Mouse (Mus musculus): ENCODE results near the gene Tango6. TPM values are rescaled to one million over a fixed set of nuclear protein-coding genes. Genes with fewer than 3 reads are reported as not detected.

Tango6 gene
- total RNA-seq, 1 experiment = 13.6 TPM

- in situ Hi-C loops (cut with MboI; ENCODE audit: low sequenced_read_pairs in 2 of 2, unreplicated experiment in 2 of 2) = no loop called here
- TF ChIP-seq CHD2 (IDR thresholded peaks at IDR 0.05; ENCODE audit: low read depth, low read length) = no peak
- TF ChIP-seq HCFC1 (IDR thresholded peaks at IDR 0.05; ENCODE audit: borderline replicate concordance, insufficient read depth, low read length) = no peak
- no peak for TF ChIP-seq ZNF384 (IDR thresholded peaks at IDR 0.05; ENCODE audit: low read depth, low read length)
- no peak for TF ChIP-seq MAFK (IDR thresholded peaks at IDR 0.05; ENCODE audit: insufficient read depth, low read depth, low read length)
- no peak for TF ChIP-seq ZC3H11A (IDR thresholded peaks at IDR 0.05; ENCODE audit: borderline replicate concordance, low read depth, low read length)
- no peak for DNase-seq (ENCODE audit: low read depth, low spot score)
Measured at GRCm38 (mm10) chr8:106769147-106769805, 86.4 kb downstream of the Tango6 start.

GRCm38 (mm10) chr8:106770596-106771179 is 87.8 kb downstream of the Tango6 start:
- Histone ChIP-seq H3K27ac (ENCODE audit: insufficient read depth, low read depth, low read length, poor library complexity, severe bottlenecking) (no peak overlapping the region), H3K36me3 (ENCODE audit: control insufficient read depth, insufficient read depth, low read length, poor library complexity, severe bottlenecking) (peaks cover 2% of the 10 kb centered on the region; the same call in 1 of the 2 replicates), H3K9me3 (ENCODE audit: control insufficient read depth, insufficient read depth, low read depth, low read length) (no peaks in the 10 kb centered on the region), H3K9ac (ENCODE audit: insufficient read depth, low read depth, low read length, poor library complexity, severe bottlenecking) (no peak overlapping the region), H3K4me3 (ENCODE audit: insufficient read depth in 1 of 2, low read depth in 1 of 2, low read length in 2 of 2, poor library complexity in 1 of 2, severe bottlenecking in 1 of 2) (no peak overlapping the region), H3K4me1 (ENCODE audit: control insufficient read depth in 2 of 2, insufficient read depth in 2 of 2, low read length in 2 of 2, poor library complexity in 1 of 2) (peaks cover 4 to 5% of the 10 kb centered on the region in 2 experiments; a peak in 3 of 4 replicates)
- TF ChIP-seq HCFC1 (IDR thresholded peaks at IDR 0.05; ENCODE audit: borderline replicate concordance, insufficient read depth, low read length) (no peak), ZNF384 (IDR thresholded peaks at IDR 0.05; ENCODE audit: low read depth, low read length) (no peak), ZC3H11A (IDR thresholded peaks at IDR 0.05; ENCODE audit: borderline replicate concordance, low read depth, low read length) (no peak), CHD2 (IDR thresholded peaks at IDR 0.05; ENCODE audit: low read depth, low read length) (no peak), MAFK (IDR thresholded peaks at IDR 0.05; ENCODE audit: insufficient read depth, low read depth, low read length) (no peak)
- no peak for DNase-seq (ENCODE audit: low read depth, low spot score)
- in situ Hi-C loops (cut with MboI; ENCODE audit: low sequenced_read_pairs in 2 of 2, unreplicated experiment in 2 of 2) = no loop called here

More at GRCm38 (mm10) chr8:106769147-106769805, 86.4 kb downstream of the Tango6 start:
- Histone ChIP-seq H3K4me1 (ENCODE audit: control insufficient read depth in 2 of 2, insufficient read depth in 2 of 2, low read length in 2 of 2, poor library complexity in 1 of 2) (peaks cover 2 to 5% of the 10 kb centered on the region in 2 experiments; a peak in 3 of 4 replicates), H3K27ac (ENCODE audit: insufficient read depth, low read depth, low read length, poor library complexity, severe bottlenecking) (no peak overlapping the region), H3K36me3 (ENCODE audit: control insufficient read depth, insufficient read depth, low read length, poor library complexity, severe bottlenecking) (peaks cover 2% of the 10 kb centered on the region; the same call in 1 of the 2 replicates), H3K4me3 (ENCODE audit: insufficient read depth in 1 of 2, low read depth in 1 of 2, low read length in 2 of 2, poor library complexity in 1 of 2, severe bottlenecking in 1 of 2) (no peak overlapping the region), H3K9ac (ENCODE audit: insufficient read depth, low read depth, low read length, poor library complexity, severe bottlenecking) (no peak overlapping the region), H3K9me3 (ENCODE audit: control insufficient read depth, insufficient read depth, low read depth, low read length) (no peaks in the 10 kb centered on the region)

DNA sequence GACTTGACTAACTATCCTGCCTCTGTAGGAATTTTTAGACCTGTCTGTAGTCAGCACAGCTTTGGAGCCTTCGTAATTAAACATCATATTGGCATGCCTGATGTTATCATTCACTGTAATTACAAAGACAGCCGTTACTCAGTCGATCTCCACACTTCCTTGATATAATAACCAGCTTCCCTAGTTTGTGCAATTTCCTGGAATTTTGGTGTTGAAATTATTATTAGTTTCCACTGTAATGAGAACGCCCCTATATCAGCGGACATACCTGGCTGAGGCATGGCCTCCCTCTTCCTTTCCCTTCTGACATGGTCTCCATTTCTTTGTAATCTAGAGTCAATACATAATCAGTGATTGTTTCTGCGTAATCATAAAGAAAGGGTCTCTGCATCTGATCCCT is 89.2 kb downstream of the Tango6 start:
- peaks cover 2% of the 10 kb centered on the region; the same call in 1 of the 2 replicates for H3K36me3 ChIP-seq (ENCODE audit: control insufficient read depth, insufficient read depth, low read length, poor library complexity, severe bottlenecking)
- in situ Hi-C loops (cut with MboI; ENCODE audit: low sequenced_read_pairs in 2 of 2, unreplicated experiment in 2 of 2) = no loop called here
- no peak for TF ChIP-seq ZNF384 (IDR thresholded peaks at IDR 0.05; ENCODE audit: low read depth, low read length)
- no peak for TF ChIP-seq ZC3H11A (IDR thresholded peaks at IDR 0.05; ENCODE audit: borderline replicate concordance, low read depth, low read length)
- no peak for TF ChIP-seq HCFC1 (IDR thresholded peaks at IDR 0.05; ENCODE audit: borderline replicate concordance, insufficient read depth, low read length)
- TF ChIP-seq MAFK (IDR thresholded peaks at IDR 0.05; ENCODE audit: insufficient read depth, low read depth, low read length) = no peak
- no peak for TF ChIP-seq CHD2 (IDR thresholded peaks at IDR 0.05; ENCODE audit: low read depth, low read length)

DNA sequence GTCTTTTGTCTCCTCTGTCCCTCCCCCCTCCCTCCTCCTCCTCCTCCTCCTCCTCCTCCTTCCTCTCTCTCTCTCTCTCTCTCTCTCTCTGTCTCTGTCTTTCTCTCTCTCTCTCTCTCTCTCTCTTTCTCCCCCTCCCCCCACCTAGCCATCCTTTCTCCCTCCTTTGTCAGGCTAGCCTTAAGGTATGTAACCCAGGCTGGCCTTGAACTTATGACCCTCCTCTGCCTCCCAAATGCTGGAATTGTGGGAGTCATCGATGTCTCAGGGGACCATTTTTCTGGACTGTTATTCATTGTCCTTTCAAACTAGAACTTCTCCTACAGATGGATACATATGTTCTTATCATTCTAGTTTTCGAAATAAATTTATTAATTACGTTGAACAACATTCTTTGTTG is 89.6 kb downstream of the Tango6 start:
- Histone ChIP-seq H3K9me3 (ENCODE audit: control insufficient read depth, insufficient read depth, low read depth, low read length) (no peaks in the 10 kb centered on the region), H3K4me1 (ENCODE audit: control insufficient read depth in 2 of 2, insufficient read depth in 2 of 2, low read length in 2 of 2, poor library complexity in 1 of 2) (peaks cover 4 to 5% of the 10 kb centered on the region in 2 experiments; a peak in 3 of 4 replicates), H3K4me3 (ENCODE audit: insufficient read depth in 1 of 2, low read depth in 1 of 2, low read length in 2 of 2, poor library complexity in 1 of 2, severe bottlenecking in 1 of 2) (no peak overlapping the region), H3K36me3 (ENCODE audit: control insufficient read depth, insufficient read depth, low read length, poor library complexity, severe bottlenecking) (peaks cover 2% of the 10 kb centered on the region; the same call in 1 of the 2 replicates), H3K27ac (ENCODE audit: insufficient read depth, low read depth, low read length, poor library complexity, severe bottlenecking) (no peak overlapping the region), H3K9ac (ENCODE audit: insufficient read depth, low read depth, low read length, poor library complexity, severe bottlenecking) (no peak overlapping the region)
- DNase-seq (ENCODE audit: low read depth, low spot score) = no peak
- TF ChIP-seq ZC3H11A (IDR thresholded peaks at IDR 0.05; ENCODE audit: borderline replicate concordance, low read depth, low read length) = no peak
- TF ChIP-seq MAFK (IDR thresholded peaks at IDR 0.05; ENCODE audit: insufficient read depth, low read depth, low read length) = no peak
- no peak for TF ChIP-seq ZNF384 (IDR thresholded peaks at IDR 0.05; ENCODE audit: low read depth, low read length)
- TF ChIP-seq HCFC1 (IDR thresholded peaks at IDR 0.05; ENCODE audit: borderline replicate concordance, insufficient read depth, low read length) = no peak
- no peak for TF ChIP-seq CHD2 (IDR thresholded peaks at IDR 0.05; ENCODE audit: low read depth, low read length)
- in situ Hi-C loops (cut with MboI; ENCODE audit: low sequenced_read_pairs in 2 of 2, unreplicated experiment in 2 of 2) = no loop called here

More for the DNA sequence above, 89.2 kb downstream of the Tango6 start:
- H3K27ac ChIP-seq (ENCODE audit: insufficient read depth, low read depth, low read length, poor library complexity, severe bottlenecking) = no peak overlapping the region
- H3K9ac ChIP-seq (ENCODE audit: insufficient read depth, low read depth, low read length, poor library complexity, severe bottlenecking) = no peak overlapping the region
- H3K9me3 ChIP-seq (ENCODE audit: control insufficient read depth, insufficient read depth, low read depth, low read length) = no peaks in the 10 kb centered on the region
- no peak overlapping the region for H3K4me3 ChIP-seq (ENCODE audit: insufficient read depth in 1 of 2, low read depth in 1 of 2, low read length in 2 of 2, poor library complexity in 1 of 2, severe bottlenecking in 1 of 2)
- peaks cover 4 to 5% of the 10 kb centered on the region in 2 experiments; a peak in 3 of 4 replicates for H3K4me1 ChIP-seq (ENCODE audit: control insufficient read depth in 2 of 2, insufficient read depth in 2 of 2, low read length in 2 of 2, poor library complexity in 1 of 2)
- DNase-seq (ENCODE audit: low read depth, low spot score) = no peak

All from ES-E14 (cell line).